Mouse (Mus musculus) midbrain, embryonic 16.5 days (tissue): Measurements from ENCODE around the gene Tpm4. TPM values are rescaled to one million over a fixed set of nuclear protein-coding genes. Genes with fewer than 3 reads are reported as not detected.

ENCODE experiments used
- ATAC-seq: fragments of 200-750 bp; cut with Nextera tagmentation; 2 replicates; pipeline ENCODE4 v1.8.0; 2017; ENCODE audit warnings: moderate TSS enrichment
- H3K27ac ChIP-seq: fragments of 300-500 bp; sonication (generic); 2 replicates; pipeline ENCODE4 v1.5.1; 2014; ENCODE audit warnings: mild to moderate bottlenecking, low read length, mixed read lengths
- H3K27me3 ChIP-seq: fragments of 300-500 bp; sonication (generic); 2 replicates; pipeline ENCODE4 v1.6.1; 2014; ENCODE audit warnings: low read depth, low read length, mixed read lengths; ENCODE audit not compliant: control insufficient read depth, insufficient read depth
- H3K36me3 ChIP-seq: fragments of 300-500 bp; sonication (generic); 2 replicates; pipeline ENCODE4 v1.6.1; 2014; ENCODE audit warnings: mild to moderate bottlenecking, low read length, moderate library complexity, mixed read lengths; ENCODE audit not compliant: control insufficient read depth, insufficient read depth
- H3K4me1 ChIP-seq: fragments of 300-500 bp; sonication (generic); 2 replicates; pipeline ENCODE4 v1.6.1; 2014; ENCODE audit warnings: mild to moderate bottlenecking, low read length, mixed read lengths; ENCODE audit not compliant: control insufficient read depth, insufficient read depth
- H3K4me2 ChIP-seq: fragments of 300-500 bp; sonication (generic); 2 replicates; pipeline ENCODE4 v1.6.1; 2014; ENCODE audit warnings: mild to moderate bottlenecking, low read length, mixed read lengths
- H3K4me3 ChIP-seq: fragments of 300-500 bp; sonication (generic); 2 replicates; pipeline ENCODE4 v1.5.1; 2014; ENCODE audit warnings: low read depth, mild to moderate bottlenecking, low read length, moderate library complexity, mixed read lengths
- H3K9ac ChIP-seq: fragments of 300-500 bp; sonication (generic); 2 replicates; pipeline ENCODE4 v1.6.1; 2014; ENCODE audit warnings: low read depth, low read length, mixed read lengths
- H3K9me3 ChIP-seq: fragments of 300-500 bp; sonication (generic); replicated peaks from 2 replicates; pipeline ENCODE4 v1.6.1; 2014; ENCODE audit warnings: mild to moderate bottlenecking, low read length, mixed read lengths; ENCODE audit not compliant: control insufficient read depth, poor library complexity, severe bottlenecking
- WGBS: fragments of 180-500 bp; shearing (Covaris S2); extraction: QIAGEN DNeasy Blood & Tissue Kit; methylation state at CpG from one replicate; pipeline ENCODE4 v1.1.7; 2014; 5-methylcytosine and 5-hydroxymethylcytosine counted together
- polyA plus RNA-seq: library from polyadenylated mRNA; unstranded; fragments of >200 nt; fragmentation: Nextera tagmentation; extraction: Ambion mirVana; gene quantifications from 2 replicates; pipeline ENCODE4 v1.2.1, GENCODE M21; 2015

The Tpm4 gene
- polyA plus RNA-seq, 1 experiment from 2014 or later = 151 TPM

GRCm38 (mm10) chr8:72146556-72146955 lies 11.8 kb downstream of the Tpm4 start:
- Histone ChIP-seq H3K27ac (no peak overlapping the region), H3K4me1 (no peaks in the 10 kb centered on the region), H3K4me3 (no peak overlapping the region), H3K27me3 (no peaks in the 10 kb centered on the region), H3K36me3 (peaks cover 21% of the 10 kb centered on the region), H3K9ac (no peak overlapping the region), H3K4me2 (no peak overlapping the region), H3K9me3 (no peaks in the 10 kb centered on the region)
- WGBS = 96% methylated on average over 3 of the region's 3 CpGs
- no peak for ATAC-seq

DNA sequence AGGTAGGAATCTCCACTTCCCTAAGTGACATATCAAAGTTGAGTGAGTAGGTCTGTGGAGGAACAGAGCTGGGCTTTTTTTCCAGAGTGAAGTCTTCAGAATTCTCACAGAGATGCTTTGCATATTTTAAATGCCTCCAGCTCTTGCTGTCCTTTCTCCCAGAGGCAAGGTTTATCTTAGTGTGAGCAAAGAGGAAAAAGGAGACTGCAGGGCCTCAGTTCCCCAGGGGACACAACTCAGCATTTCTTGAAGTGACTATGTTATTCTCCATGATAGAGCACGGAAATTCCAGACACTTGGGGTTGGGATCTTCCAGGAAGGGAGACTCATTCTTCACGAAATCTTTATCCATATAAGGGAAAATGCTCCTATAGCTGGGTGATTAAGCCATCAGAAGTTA lies 12.5 kb downstream of the Tpm4 start:
- no peaks in the 10 kb centered on the region for H3K27me3 ChIP-seq
- no peaks in the 10 kb centered on the region for H3K4me1 ChIP-seq
- no peak for ATAC-seq
- H3K9ac ChIP-seq = no peak overlapping the region
- 89% methylated on average over 2 of the region's 2 CpGs for WGBS
- H3K27ac ChIP-seq = no peak overlapping the region
- no peak overlapping the region for H3K4me2 ChIP-seq
- peaks cover 20% of the 10 kb centered on the region for H3K36me3 ChIP-seq
- H3K4me3 ChIP-seq = no peak overlapping the region
- no peaks in the 10 kb centered on the region for H3K9me3 ChIP-seq

- H3K9ac ChIP-seq = no peak overlapping the region
- no peak overlapping the region for H3K4me2 ChIP-seq
- WGBS = 81% methylated on average over 1 of the region's 1 CpGs
- H3K4me1 ChIP-seq = no peaks in the 10 kb centered on the region
- H3K27ac ChIP-seq = no peak overlapping the region
- peaks cover 24% of the 10 kb centered on the region for H3K36me3 ChIP-seq
- H3K4me3 ChIP-seq = no peak overlapping the region
- H3K27me3 ChIP-seq = no peaks in the 10 kb centered on the region
- H3K9me3 ChIP-seq = no peaks in the 10 kb centered on the region
- no peak for ATAC-seq
These were observed 14.3 kb downstream of the Tpm4 start for GRCm38 (mm10) chr8:72149056-72149455.

DNA sequence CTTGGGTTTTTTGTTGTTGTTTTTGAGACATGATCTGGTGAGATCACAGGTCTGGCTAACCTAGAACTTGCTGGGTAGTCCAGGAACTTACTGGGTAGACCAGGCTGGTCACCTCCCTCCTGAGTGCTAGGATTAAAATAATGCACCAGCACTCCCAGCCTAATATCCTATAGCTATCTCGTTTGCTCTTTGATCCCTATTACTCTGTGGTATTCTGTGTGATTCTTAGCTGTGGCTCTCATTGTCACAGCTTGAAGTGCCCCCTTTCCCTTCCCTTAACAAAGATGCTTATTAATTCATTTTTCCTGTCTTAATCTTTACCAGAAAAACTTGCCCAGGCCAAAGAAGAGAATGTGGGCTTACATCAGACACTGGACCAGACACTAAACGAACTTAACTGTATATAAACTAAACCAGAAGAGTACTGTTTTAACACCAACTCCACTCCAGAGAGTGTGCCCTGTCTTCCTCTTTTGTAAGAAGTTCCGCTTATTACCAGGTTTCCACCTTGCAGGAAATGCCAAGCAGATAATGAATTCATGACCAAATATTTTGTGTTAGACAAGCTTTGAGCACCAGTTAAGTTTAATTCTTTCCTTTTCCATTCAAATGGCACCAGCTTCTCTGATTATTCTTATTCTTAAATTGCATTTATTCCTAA lies 16.8 kb downstream of the Tpm4 start:
- no peaks in the 10 kb centered on the region for H3K4me1 ChIP-seq
- WGBS = 83% methylated on average over 3 of the region's 3 CpGs
- peaks cover 17% of the 10 kb centered on the region for H3K36me3 ChIP-seq
- no peaks in the 10 kb centered on the region for H3K27me3 ChIP-seq
- H3K4me2 ChIP-seq = no peak overlapping the region
- no peak overlapping the region for H3K9ac ChIP-seq
- no peak overlapping the region for H3K27ac ChIP-seq
- no peak overlapping the region for H3K4me3 ChIP-seq
- H3K9me3 ChIP-seq = no peaks in the 10 kb centered on the region
- no peak for ATAC-seq

GRCm38 (mm10) chr8:72153382-72153781 lies 18.6 kb downstream of the Tpm4 start:
- H3K9ac ChIP-seq = no peak overlapping the region
- H3K36me3 ChIP-seq = peaks cover 10% of the 10 kb centered on the region; the same call in 1 of the 2 replicates
- no peak overlapping the region for H3K4me3 ChIP-seq
- H3K27me3 ChIP-seq = no peaks in the 10 kb centered on the region
- H3K4me1 ChIP-seq = no peaks in the 10 kb centered on the region
- ATAC-seq = no peak
- H3K4me2 ChIP-seq = no peak overlapping the region
- no peak overlapping the region for H3K27ac ChIP-seq
- no peaks in the 10 kb centered on the region for H3K9me3 ChIP-seq

GRCm38 (mm10) chr8:72158096-72158495 lies 23.3 kb downstream of the Tpm4 start:
- no peak overlapping the region for H3K4me3 ChIP-seq
- no peaks in the 10 kb centered on the region for H3K27me3 ChIP-seq
- H3K4me2 ChIP-seq = no peak overlapping the region
- H3K36me3 ChIP-seq = peaks cover 7% of the 10 kb centered on the region; the same call in 1 of the 2 replicates
- no peak for ATAC-seq
- H3K27ac ChIP-seq = no peak overlapping the region
- H3K4me1 ChIP-seq = peaks cover 22% of the 10 kb centered on the region
- no peak overlapping the region for H3K9ac ChIP-seq
- WGBS = 89% methylated on average over 2 of the region's 2 CpGs
- no peaks in the 10 kb centered on the region for H3K9me3 ChIP-seq

- WGBS = 83% methylated on average over 3 of the region's 3 CpGs
These were observed 24.0 kb downstream of the Tpm4 start for GRCm38 (mm10) chr8:72158726-72159125.

DNA sequence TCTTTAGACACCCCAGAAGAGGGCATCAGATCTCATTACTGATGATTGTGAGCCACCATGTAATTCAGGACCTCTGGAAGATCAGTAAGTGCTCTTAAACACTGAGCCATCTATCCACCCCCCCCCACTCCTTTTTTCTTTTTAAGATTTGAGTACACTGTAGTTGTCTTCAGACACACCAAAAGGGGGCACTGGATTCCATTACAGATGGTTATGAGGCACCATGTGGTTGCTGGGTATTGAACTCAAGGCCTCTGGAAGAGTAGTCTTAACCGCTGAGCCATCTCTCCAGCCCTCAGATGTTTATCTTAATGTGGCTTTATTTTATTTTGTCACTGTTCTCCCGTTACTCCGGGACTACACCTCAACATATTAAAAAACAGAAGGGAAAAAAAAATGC lies 25.2 kb downstream of the Tpm4 start:
- Histone ChIP-seq H3K4me3 (peak overlapping the region; percentile 60), H3K9ac (peak overlapping the region; percentile 65), H3K27ac (no peak overlapping the region; the same call in 1 of the 2 replicates), H3K9me3 (no peaks in the 10 kb centered on the region), H3K36me3 (peaks cover 7% of the 10 kb centered on the region), H3K4me2 (peak overlapping the region; percentile 67), H3K27me3 (no peaks in the 10 kb centered on the region), H3K4me1 (peaks cover 22% of the 10 kb centered on the region)
- no peak for ATAC-seq
- WGBS = 73% methylated on average over 3 of the region's 3 CpGs

More at GRCm38 (mm10) chr8:72158726-72159125, 24.0 kb downstream of the Tpm4 start:
- Histone ChIP-seq H3K4me2 (no peak overlapping the region), H3K9me3 (no peaks in the 10 kb centered on the region), H3K27ac (no peak overlapping the region), H3K4me3 (no peak overlapping the region), H3K4me1 (peaks cover 22% of the 10 kb centered on the region), H3K36me3 (peaks cover 3% of the 10 kb centered on the region; the same call in 1 of the 2 replicates), H3K9ac (no peak overlapping the region), H3K27me3 (no peaks in the 10 kb centered on the region)
- no peak for ATAC-seq

GRCm38 (mm10) chr8:72160707-72161697 lies 26.2 kb downstream of the Tpm4 start, which contains the start of gene Rab8a:
Gene Rab8a, plus strand, starts transcription at chr8:72161200.
- peak; percentile 99 for ATAC-seq
- WGBS = under 1% methylated on average over 82 of the region's 82 CpGs
- H3K9ac ChIP-seq = peak within 1 kb of the TSS; percentile 94
- no peaks in the 10 kb centered on the region for H3K9me3 ChIP-seq
- H3K4me2 ChIP-seq = peak within 1 kb of the TSS; percentile 86
- no peaks in the 10 kb centered on the region for H3K27me3 ChIP-seq
- H3K27ac ChIP-seq = peak within 1 kb of the TSS; percentile 85
- peak within 1 kb of the TSS; percentile 76 for H3K4me3 ChIP-seq
- H3K36me3 ChIP-seq = peaks cover 7% of the 10 kb centered on the region
- H3K4me1 ChIP-seq = peaks cover 22% of the 10 kb centered on the region
